Mouse (Mus musculus): ENCODE results near the gene Asah2. TPM values are rescaled to one million over a fixed set of nuclear protein-coding genes. Genes with fewer than 3 reads are reported as not detected.

The Asah2 gene
- 1.2 and 1.5 TPM in 2 replicates for polyA plus RNA-seq (2012; ENCODE audit: low replicate concordance)

GRCm38 (mm10) chr19:32107771-32108306 lies at the start of gene Asah2:
Asah2 (minus strand) TSS chr19:32108211.

Other genes with a start within 250 kb of the Asah2 start
- 0.07 TPM in 1 of 2 replicates, not detected in the other for gene A1cf, start 239.4 kb downstream of the Asah2 start, polyA plus RNA-seq (2012; ENCODE audit: low replicate concordance)

Measured in hematopoietic multipotent progenitor cell, adult 10-12 weeks (in vitro differentiated cells).